Mouse (Mus musculus) hindbrain, postnatal 0 days (tissue): ENCODE data around the gene Scgb2b18. TPM values are rescaled to one million over a fixed set of nuclear protein-coding genes. Genes with fewer than 3 reads are reported as not detected.
"Not testable (repeated sequence)": the region's sequence is repeated elsewhere in the genome, so short reads cannot be mapped to it uniquely, and the experiment has no call there.

Source experiments
- ATAC-seq: fragments of 200-750 bp; cut with Nextera tagmentation; 2 replicates; pipeline ENCODE4 v1.8.0; 2017; ENCODE audit warnings: mild to moderate bottlenecking, moderate TSS enrichment, moderate library complexity
- DNase-seq: peaks from one replicate; pipeline ENCODE4 v3.0.0-alpha.2; 2015; ENCODE audit warnings: low spot score
- H3K27ac ChIP-seq: fragments of 300-500 bp; sonication (generic); 2 replicates; pipeline ENCODE4 v1.5.1; 2014; ENCODE audit warnings: mild to moderate bottlenecking
- H3K27me3 ChIP-seq: fragments of 300-500 bp; sonication (generic); 2 replicates; pipeline ENCODE4 v1.6.1; 2014; ENCODE audit warnings: low read length, mixed read lengths; ENCODE audit not compliant: insufficient read depth
- H3K36me3 ChIP-seq: fragments of 300-500 bp; sonication (generic); 2 replicates; pipeline ENCODE4 v1.6.1; 2014; ENCODE audit warnings: low read length, mixed read lengths; ENCODE audit not compliant: insufficient read depth
- H3K4me1 ChIP-seq: fragments of 300-500 bp; sonication (generic); 2 replicates; pipeline ENCODE4 v1.6.1; 2014; ENCODE audit warnings: antibody characterized with exemption, low read length, mixed read lengths; ENCODE audit not compliant: insufficient read depth
- H3K4me2 ChIP-seq: fragments of 300-500 bp; sonication (generic); 2 replicates; pipeline ENCODE4 v1.6.1; 2014; ENCODE audit warnings: low read depth, mild to moderate bottlenecking, low read length, moderate library complexity, mixed read lengths
- H3K4me3 ChIP-seq: fragments of 300-500 bp; sonication (generic); 2 replicates; pipeline ENCODE4 v1.5.1; 2014; ENCODE audit warnings: low read length
- H3K9ac ChIP-seq: fragments of 300-500 bp; sonication (generic); replicated peaks from 2 replicates; pipeline ENCODE4 v1.6.1; 2014; ENCODE audit warnings: mild to moderate bottlenecking, low read length, moderate library complexity, mixed read lengths
- H3K9me3 ChIP-seq: fragments of 300-500 bp; sonication (generic); 2 replicates; pipeline ENCODE4 v1.6.1; 2016; ENCODE audit warnings: low read length, mixed read lengths
- WGBS: fragments of 180-500 bp; shearing (Covaris S2); extraction: QIAGEN DNeasy Blood & Tissue Kit; methylation state at CpG from one replicate; pipeline ENCODE4 v1.1.7; 2014; 5-methylcytosine and 5-hydroxymethylcytosine counted together
- polyA plus RNA-seq: library from polyadenylated mRNA; unstranded; fragments of >200 nt; fragmentation: Nextera tagmentation; extraction: Ambion mirVana; gene quantifications from 2 replicates; pipeline ENCODE4 v1.2.1, GENCODE M21; 2015
- total RNA-seq: library from RNA; depleted of rRNA; stranded (reverse); fragments of >200 nt; gene quantifications from 2 replicates; pipeline ENCODE4 v1.2.3, GENCODE M21; 2014; rRNA removed

Scgb2b18 gene
- total RNA-seq: not detected in 2 replicates
- not detected in 2 replicates for polyA plus RNA-seq

DNA sequence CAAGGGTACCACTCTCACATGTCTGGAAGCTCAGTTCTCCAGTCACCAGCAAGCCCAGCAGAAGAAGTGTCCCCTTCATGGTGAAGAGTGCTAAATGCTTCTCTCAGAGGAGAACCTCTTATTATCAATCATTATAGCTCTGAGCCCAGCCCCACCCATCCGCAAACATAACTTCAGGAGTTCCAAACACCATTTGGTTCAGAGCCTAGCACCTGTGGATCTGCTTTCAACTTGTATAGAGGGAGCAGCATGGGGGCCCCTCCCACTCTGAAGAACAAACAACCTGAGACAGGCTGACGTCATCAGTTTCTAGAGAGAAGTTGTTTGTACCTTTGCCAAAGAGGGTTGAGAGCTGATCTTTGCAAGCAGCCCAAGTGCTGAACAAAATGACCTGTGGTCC is at the start of gene Scgb2b18:
Scgb2b18 (minus strand) TSS at position 101 of the 400 bp plus-strand sequence.
- not testable (repeated sequence) for DNase-seq, H3K9me3 ChIP-seq, H3K9ac ChIP-seq, H3K4me2 ChIP-seq, H3K4me1 ChIP-seq, ATAC-seq, H3K27me3 ChIP-seq, H3K36me3 ChIP-seq, H3K27ac ChIP-seq, H3K4me3 ChIP-seq
- 85% methylated on average over 2 of the region's 2 CpGs for WGBS

DNA sequence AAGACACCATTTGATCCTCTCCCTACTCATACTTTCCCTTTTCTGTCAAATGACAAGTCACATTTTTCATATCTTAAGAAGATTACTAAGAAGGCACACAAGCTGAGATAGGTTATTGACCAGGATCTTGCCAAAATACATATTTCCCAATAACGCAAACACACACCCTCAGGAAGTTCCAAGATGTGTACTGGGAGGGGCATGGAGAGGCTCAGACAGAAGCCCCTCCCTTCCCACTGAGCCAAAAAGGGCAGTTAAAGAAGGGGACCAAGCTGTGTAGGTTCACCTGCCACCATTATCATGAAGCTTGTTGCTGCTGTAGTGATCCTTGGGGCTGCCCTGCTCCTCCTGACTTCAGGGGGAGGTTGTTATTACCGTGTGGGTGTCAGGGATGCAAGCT is 11.6 kb upstream of the Scgb2b18 start, which contains the start of gene Scgb1b18:
Scgb1b18 (plus strand) TSS at position 301 of the 400 bp plus-strand sequence.
- not testable (repeated sequence) for H3K36me3 ChIP-seq, H3K9me3 ChIP-seq, H3K4me3 ChIP-seq, H3K4me1 ChIP-seq, DNase-seq, H3K27me3 ChIP-seq, H3K9ac ChIP-seq, ATAC-seq, H3K4me2 ChIP-seq, H3K27ac ChIP-seq
- no CpG with 5 or more reads among the region's 2 CpGs for WGBS

Other genes starting within 250 kb of the Scgb2b18 start
- gene Scgb2b17, start 117.3 kb downstream of the Scgb2b18 start, total RNA-seq: not detected in 2 replicates
- gene Scgb2b17, start 117.3 kb downstream of the Scgb2b18 start, polyA plus RNA-seq: not detected in 2 replicates
- not detected in 2 replicates for gene Scgb1b17, start 110.4 kb downstream of the Scgb2b18 start, total RNA-seq
- not detected in 2 replicates for gene Scgb1b17, start 110.4 kb downstream of the Scgb2b18 start, polyA plus RNA-seq
- gene Scgb1b18, start 11.7 kb upstream of the Scgb2b18 start, total RNA-seq: not detected in 2 replicates
- gene Scgb1b18, start 11.7 kb upstream of the Scgb2b18 start, polyA plus RNA-seq: not detected in 2 replicates
- gene Scgb2b19, start 106.5 kb upstream of the Scgb2b18 start, total RNA-seq: not detected in 2 replicates
- gene Scgb2b19, start 106.5 kb upstream of the Scgb2b18 start, polyA plus RNA-seq: not detected in 2 replicates
- not detected in 2 replicates for gene Scgb1b19, start 113.4 kb upstream of the Scgb2b18 start, total RNA-seq
- gene Scgb1b19, start 113.4 kb upstream of the Scgb2b18 start, polyA plus RNA-seq: not detected in 2 replicates
- gene Scgb2b20, start 192.5 kb upstream of the Scgb2b18 start, total RNA-seq: not detected in 2 replicates
- not detected in 2 replicates for gene Scgb2b20, start 192.5 kb upstream of the Scgb2b18 start, polyA plus RNA-seq
- not detected in 2 replicates for gene Scgb1b20, start 199.4 kb upstream of the Scgb2b18 start, total RNA-seq
- gene Scgb1b20, start 199.4 kb upstream of the Scgb2b18 start, polyA plus RNA-seq: not detected in 2 replicates